ENCODE assay signal across 20 mouse cellular contexts in genomic region chr7:115780148-115780547, GRCm38 (mm10).
"Had no signal": no experiment of that assay in that cellular context is flagged by ENCODE, and none has a peak within 500 bp of the region (broad histone marks: within the 10 kb centered on the region; RNA-seq: fewer than 3 reads in every experiment).

No protein-coding gene starts in this region.

- H3K4me2 ChIP-seq: kidney, embryonic 15.5 days; liver, embryonic 13.5 days; lung, embryonic 14.5 days; midbrain, embryonic 11.5 days; neural tube, embryonic 12.5 days; neural tube, embryonic 15.5 days had no signal

- DNase-seq: kidney, postnatal 10 days; kidney, postnatal 36 days; layer of hippocampus, postnatal 36 days; liver, embryonic 13.5 days; lung, embryonic 14.5 days; midbrain, embryonic 14.5 days; right cerebral cortex, adult 18-20 months; right cerebral cortex, postnatal 14 days; right cerebral cortex, postnatal 4 days; thymus, adult 2 months; thymus, postnatal 14 days; thymus, postnatal 4 days had no signal

- H3K9me3 ChIP-seq: liver, embryonic 13.5 days; neural tube, embryonic 15.5 days had no signal

- H3K4me3 ChIP-seq: kidney, embryonic 15.5 days; left cerebral cortex, adult 2 months; liver, embryonic 13.5 days; neural tube, embryonic 12.5 days; neural tube, embryonic 15.5 days had no signal

- H3K36me3 ChIP-seq: kidney, embryonic 15.5 days; neural tube, embryonic 12.5 days; neural tube, embryonic 15.5 days had no signal

- H3K27me3 ChIP-seq: kidney, embryonic 15.5 days; liver, embryonic 13.5 days; neural tube, embryonic 12.5 days; neural tube, embryonic 15.5 days had no signal

- H3K9ac ChIP-seq: kidney, embryonic 15.5 days; liver, embryonic 13.5 days; lung, embryonic 14.5 days; neural tube, embryonic 12.5 days; neural tube, embryonic 15.5 days had no signal

- ATAC-seq: lung, postnatal 0 days had no signal

- H3K27ac ChIP-seq: kidney, embryonic 15.5 days; left cerebral cortex, adult 2 months; liver, embryonic 13.5 days; macrophage; neural tube, embryonic 12.5 days; neural tube, embryonic 15.5 days; stomach, postnatal 0 days had no signal

- H3K4me1 ChIP-seq: kidney, embryonic 15.5 days; neural tube, embryonic 12.5 days; neural tube, embryonic 15.5 days had no signal
